Mouse (Mus musculus) neural tube, embryonic 12.5 days (tissue): ENCODE measurements around the gene Cfap97. TPM values are rescaled to one million over a fixed set of nuclear protein-coding genes. Genes with fewer than 3 reads are reported as not detected.
"Not testable (repeated sequence)": the region's sequence is repeated elsewhere in the genome, so short reads cannot be mapped to it uniquely, and the experiment has no call there.

ENCODE experiments used
- ATAC-seq: fragments of 200-750 bp; cut with Nextera tagmentation; 2 replicates; pipeline ENCODE4 v1.8.0; 2017; ENCODE audit warnings: low read depth, mild to moderate bottlenecking, moderate TSS enrichment, moderate library complexity; ENCODE audit not compliant: low FRiP score
- H3K27ac ChIP-seq: fragments of 300-500 bp; sonication (generic); 2 replicates; pipeline ENCODE4 v1.5.1; 2016
- H3K27me3 ChIP-seq: fragments of 300-500 bp; sonication (generic); replicated peaks from 2 replicates; pipeline ENCODE4 v1.6.1; 2016; ENCODE audit warnings: mild to moderate bottlenecking
- H3K36me3 ChIP-seq: fragments of 300-500 bp; sonication (generic); 2 replicates; pipeline ENCODE4 v1.6.1; 2016; ENCODE audit warnings: mild to moderate bottlenecking
- H3K4me1 ChIP-seq: fragments of 300-500 bp; sonication (generic); 2 replicates; pipeline ENCODE4 v1.6.1; 2016
- H3K4me2 ChIP-seq: fragments of 300-500 bp; sonication (generic); replicated peaks from 2 replicates; pipeline ENCODE4 v1.6.1; 2016; ENCODE audit warnings: mild to moderate bottlenecking
- H3K4me3 ChIP-seq: fragments of 300-500 bp; sonication (generic); 2 replicates; pipeline ENCODE4 v1.5.1; 2016
- H3K9ac ChIP-seq: fragments of 300-500 bp; sonication (generic); 2 replicates; pipeline ENCODE4 v1.6.1; 2016; ENCODE audit warnings: mild to moderate bottlenecking
- H3K9me3 ChIP-seq: fragments of 300-500 bp; sonication (generic); 2 replicates; pipeline ENCODE4 v1.6.1; 2016; ENCODE audit warnings: mild to moderate bottlenecking
- WGBS: fragments of 180-500 bp; shearing (Covaris S2); methylation state at CpG from one replicate; pipeline ENCODE4 v1.1.7; 2016; 5-methylcytosine and 5-hydroxymethylcytosine counted together
- polyA plus RNA-seq: library from polyadenylated mRNA; unstranded; fragments of >200 nt; fragmentation: Nextera tagmentation; extraction: Ambion mirVana; gene quantifications from 2 replicates; pipeline ENCODE4 v1.2.1, GENCODE M21; 2016

Cfap97 gene
- polyA plus RNA-seq, 1 experiment from 2014 or later = 21.2 TPM

DNA sequence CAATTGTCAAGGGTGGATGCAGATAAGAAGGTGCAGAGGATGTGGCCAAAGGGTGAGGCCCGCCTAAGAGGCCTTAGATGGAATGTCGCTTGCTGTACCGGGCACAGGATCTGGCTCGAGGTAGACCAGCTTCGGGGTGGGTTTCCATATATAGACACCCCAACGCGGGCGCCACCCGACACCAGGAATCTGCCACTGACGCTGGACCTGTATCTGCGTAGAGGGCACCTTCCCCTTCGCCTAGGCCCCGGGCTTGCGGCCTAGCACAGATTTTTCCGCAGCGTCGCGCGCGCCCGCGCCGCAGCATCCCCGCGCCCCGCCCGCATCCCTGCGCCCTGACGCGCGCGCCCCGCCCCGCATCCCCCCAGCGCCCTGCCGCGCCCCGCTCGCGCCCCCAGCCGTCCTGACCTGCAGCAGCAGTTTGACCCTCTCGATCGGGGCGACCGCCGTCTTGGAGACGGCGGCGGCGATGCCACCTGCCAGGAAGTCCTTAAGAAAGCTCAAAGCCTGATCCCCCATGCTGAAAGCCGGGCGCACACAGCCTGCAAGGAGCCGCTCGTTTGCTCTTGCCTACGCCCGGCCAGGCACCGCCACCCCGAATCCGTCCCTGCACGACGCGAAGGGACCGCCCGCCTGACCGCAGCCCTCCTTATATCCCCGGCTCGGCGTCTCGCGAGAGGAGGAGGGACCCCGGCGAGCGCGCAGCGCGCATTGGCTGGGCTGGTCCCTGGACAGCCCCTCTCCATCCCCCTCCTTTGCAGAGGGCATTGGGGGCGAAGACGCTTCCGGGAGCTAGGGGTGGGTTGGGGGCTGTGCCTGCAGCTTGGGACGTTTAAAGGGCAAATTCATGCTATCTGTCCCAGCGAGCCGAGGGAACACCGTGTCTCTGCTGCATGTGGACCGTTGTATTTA is 59.1 kb downstream of the Cfap97 start, which contains the start of gene Slc25a4:
Gene Slc25a4 (minus strand): TSS at position 881 of the 912 bp plus-strand sequence.
- ATAC-seq = peak; percentile 99
- Histone ChIP-seq H3K4me2 (peak within 1 kb of the TSS; percentile 78), H3K4me3 (peak within 1 kb of the TSS; percentile 76), H3K27me3 (no peaks in the 10 kb centered on the region), H3K4me1 (peaks cover 24% of the 10 kb centered on the region), H3K9me3 (no peaks in the 10 kb centered on the region), H3K27ac (peak within 1 kb of the TSS; percentile 94), H3K9ac (peak within 1 kb of the TSS; percentile 91), H3K36me3 (peaks cover 35% of the 10 kb centered on the region)
- WGBS = under 1% methylated on average over 84 of the region's 84 CpGs

DNA sequence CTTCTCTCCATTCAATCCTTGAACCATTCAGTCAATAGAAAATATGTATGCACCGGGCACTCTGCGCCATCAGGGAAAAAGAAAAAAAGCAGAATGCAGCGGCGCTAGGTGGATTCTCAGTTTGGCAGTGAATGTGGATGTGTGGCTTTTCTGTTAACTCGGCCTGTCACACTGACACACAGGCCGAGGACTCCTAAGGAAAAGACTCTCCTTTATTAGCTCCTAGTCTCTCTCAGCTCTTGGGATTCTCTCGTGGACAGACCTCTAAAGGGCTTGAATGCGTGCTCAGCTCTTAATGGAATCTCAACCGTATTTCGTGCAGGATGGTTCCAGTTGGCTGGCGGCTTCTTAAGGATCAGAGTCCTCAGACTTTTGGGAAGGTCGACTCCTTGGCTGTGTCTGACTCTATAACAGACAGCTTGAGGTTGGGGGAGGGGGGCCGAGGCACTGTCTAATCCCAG is 60.1 kb downstream of the Cfap97 start:
- H3K9ac ChIP-seq = peak overlapping the region; percentile 91
- H3K4me1 ChIP-seq = peaks cover 24% of the 10 kb centered on the region
- peak overlapping the region; percentile 76 for H3K4me3 ChIP-seq
- peak overlapping the region; percentile 94; the same call in 1 of the 2 replicates for H3K27ac ChIP-seq
- ATAC-seq = peak; percentile 2; the same call in 1 of the 2 replicates
- H3K36me3 ChIP-seq = peaks cover 25% of the 10 kb centered on the region
- no peaks in the 10 kb centered on the region for H3K27me3 ChIP-seq
- WGBS = 5% methylated on average over 13 of the region's 13 CpGs
- peak overlapping the region; percentile 78 for H3K4me2 ChIP-seq
- no peaks in the 10 kb centered on the region for H3K9me3 ChIP-seq

DNA sequence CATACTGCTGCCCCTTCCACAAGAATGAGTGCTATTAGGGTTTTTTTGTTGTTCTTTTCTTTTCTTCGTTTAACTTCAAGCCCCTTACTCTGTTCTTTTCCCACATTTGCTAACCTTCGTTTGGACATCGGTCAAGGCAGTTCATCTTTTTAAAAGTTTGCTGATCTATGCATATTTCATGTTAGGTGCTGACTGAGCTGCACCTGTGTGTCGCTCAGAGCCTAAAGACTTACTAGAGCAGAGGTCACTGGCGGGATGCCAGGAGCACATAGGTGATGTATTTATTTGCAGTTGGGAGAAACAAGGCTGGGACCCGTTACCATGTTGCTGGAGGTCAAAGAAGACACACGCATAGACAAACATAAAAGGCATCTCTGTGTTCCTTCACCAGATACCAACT is 60.6 kb downstream of the Cfap97 start:
- Histone ChIP-seq H3K4me3 (no peak overlapping the region), H3K9ac (no peak overlapping the region), H3K36me3 (peaks cover 22% of the 10 kb centered on the region), H3K27me3 (no peaks in the 10 kb centered on the region), H3K27ac (no peak overlapping the region), H3K4me2 (peak overlapping the region; percentile 78; the same call in 1 of the 2 replicates), H3K4me1 (peaks cover 24% of the 10 kb centered on the region), H3K9me3 (no peaks in the 10 kb centered on the region)
- ATAC-seq = no peak
- WGBS = 44% methylated on average over 7 of the region's 7 CpGs

DNA sequence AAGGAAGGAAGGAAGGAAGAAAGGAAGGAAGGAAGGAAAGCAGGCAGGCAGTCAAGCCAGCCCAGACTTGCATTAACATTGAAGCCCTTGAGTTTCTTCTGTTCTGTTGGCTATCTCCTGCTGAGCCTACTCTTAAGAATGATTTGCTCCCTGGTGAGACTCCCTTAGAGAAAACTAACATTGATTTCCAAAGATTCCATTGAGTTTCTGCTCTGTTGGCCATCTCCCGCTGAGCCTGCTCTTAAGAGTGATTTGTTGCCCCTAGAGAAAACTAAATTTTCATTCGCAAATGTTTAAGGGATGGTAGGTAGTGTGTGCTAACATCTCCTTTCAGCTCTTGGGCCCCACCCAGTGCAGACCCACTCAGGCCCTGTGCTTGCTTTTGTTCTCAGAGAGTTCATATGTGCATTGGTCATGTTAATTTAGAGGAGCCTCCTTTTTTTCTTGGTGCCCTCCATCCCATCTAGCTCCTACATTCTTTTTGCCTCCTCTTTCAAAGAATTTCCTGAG is 62.5 kb downstream of the Cfap97 start:
- no peak for ATAC-seq
- no peak overlapping the region for H3K4me3 ChIP-seq
- 12% methylated on average over 2 of the region's 2 CpGs for WGBS

DNA sequence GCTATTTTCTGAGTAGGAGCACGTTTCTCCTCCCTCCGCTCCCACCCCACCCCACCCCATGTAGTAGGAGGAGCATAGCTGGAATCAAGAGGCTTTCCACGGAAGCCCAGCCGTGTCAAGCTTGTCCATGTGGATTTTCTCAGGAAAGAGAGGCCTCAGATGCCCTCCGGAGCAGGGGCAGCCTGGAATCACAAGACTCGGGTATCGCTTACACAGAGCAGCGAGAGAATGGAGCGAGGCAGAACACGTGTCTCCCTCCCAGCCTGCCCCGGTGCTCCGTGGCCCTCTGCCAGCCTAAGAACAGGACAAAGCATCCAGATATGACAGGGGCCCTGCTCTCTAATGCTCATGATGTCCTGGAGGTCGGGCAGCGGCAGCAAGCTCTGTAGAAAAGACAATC is 65.3 kb downstream of the Cfap97 start:
- WGBS = 4% methylated on average over 14 of the region's 14 CpGs
- peak overlapping the region; percentile 52; the same call in 1 of the 2 replicates for H3K9ac ChIP-seq
- peaks cover 1% of the 10 kb centered on the region for H3K4me1 ChIP-seq
- H3K4me3 ChIP-seq = peak overlapping the region; percentile 31
- no peaks in the 10 kb centered on the region for H3K36me3 ChIP-seq
- H3K9me3 ChIP-seq = no peaks in the 10 kb centered on the region
- H3K27me3 ChIP-seq = 0 out of 2 replicates have a peak, but pooled peaks cover 2% of the 10 kb centered on the region
- H3K4me2 ChIP-seq = peak overlapping the region; percentile 58
- ATAC-seq = peak; percentile 87
- H3K27ac ChIP-seq = no peak overlapping the region

More for the DNA sequence above, 62.5 kb downstream of the Cfap97 start:
- Histone ChIP-seq H3K27ac (no peak overlapping the region), H3K9ac (no peak overlapping the region), H3K4me2 (no peak overlapping the region), H3K9me3 (no peaks in the 10 kb centered on the region), H3K27me3 (no peaks in the 10 kb centered on the region), H3K4me1 (peaks cover 15% of the 10 kb centered on the region), H3K36me3 (peaks cover 4% of the 10 kb centered on the region)

DNA sequence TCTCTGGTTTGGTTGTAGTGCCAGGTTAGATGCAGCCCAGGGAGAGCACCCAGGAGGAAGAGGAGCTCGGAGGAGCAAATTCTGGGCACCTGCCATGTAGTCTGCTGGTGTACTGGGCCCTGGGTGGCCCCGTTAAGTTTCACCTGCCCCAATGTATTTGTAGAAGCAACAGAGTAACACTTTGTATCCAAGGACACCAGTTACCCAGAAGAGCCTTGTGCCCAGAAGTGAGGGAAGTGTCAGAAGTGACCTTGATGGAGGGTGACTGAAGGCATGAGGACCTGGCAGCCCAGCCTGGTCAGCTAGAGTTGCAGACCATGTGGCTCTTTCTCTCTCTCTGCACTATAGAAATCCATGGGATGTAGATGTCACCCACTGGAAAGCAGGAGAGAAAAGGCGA is 69.0 kb downstream of the Cfap97 start:
- ATAC-seq = no peak
- Histone ChIP-seq H3K27ac (no peak overlapping the region), H3K36me3 (no peaks in the 10 kb centered on the region), H3K4me3 (no peak overlapping the region), H3K9me3 (no peaks in the 10 kb centered on the region), H3K4me2 (no peak overlapping the region), H3K9ac (no peak overlapping the region), H3K27me3 (0 out of 2 replicates have a peak, but pooled peaks cover 2% of the 10 kb centered on the region), H3K4me1 (no peaks in the 10 kb centered on the region)
- WGBS = 72% methylated on average over 3 of the region's 3 CpGs

DNA sequence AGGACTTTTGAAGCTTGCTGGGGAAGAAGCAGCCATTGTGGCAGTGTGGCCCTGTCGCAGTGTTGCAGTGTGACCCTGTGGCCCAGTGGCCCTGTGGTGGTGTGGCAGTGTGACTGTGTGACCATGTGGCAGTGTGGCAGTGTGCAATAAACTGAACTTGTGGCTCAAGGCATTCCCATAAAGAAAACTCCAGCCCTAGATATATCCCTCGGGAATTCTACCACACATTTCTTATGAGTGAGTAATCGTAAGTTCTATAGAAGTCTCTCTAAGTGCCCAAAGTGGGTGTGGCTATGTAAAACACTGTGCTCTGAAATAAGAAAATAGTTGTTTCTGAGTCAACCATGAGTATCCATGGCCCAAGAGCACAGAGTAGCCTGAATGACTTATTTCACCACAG is 73.9 kb downstream of the Cfap97 start:
- H3K4me3 ChIP-seq = no peak overlapping the region
- H3K27me3 ChIP-seq = 0 out of 2 replicates have a peak, but pooled peaks cover 2% of the 10 kb centered on the region
- H3K9ac ChIP-seq = no peak overlapping the region
- H3K36me3 ChIP-seq = no peaks in the 10 kb centered on the region
- no peak overlapping the region for H3K27ac ChIP-seq
- H3K4me1 ChIP-seq = no peaks in the 10 kb centered on the region
- WGBS = 72% methylated on average over 3 of the region's 3 CpGs
- ATAC-seq = no peak
- no peak overlapping the region for H3K4me2 ChIP-seq
- H3K9me3 ChIP-seq = no peaks in the 10 kb centered on the region

DNA sequence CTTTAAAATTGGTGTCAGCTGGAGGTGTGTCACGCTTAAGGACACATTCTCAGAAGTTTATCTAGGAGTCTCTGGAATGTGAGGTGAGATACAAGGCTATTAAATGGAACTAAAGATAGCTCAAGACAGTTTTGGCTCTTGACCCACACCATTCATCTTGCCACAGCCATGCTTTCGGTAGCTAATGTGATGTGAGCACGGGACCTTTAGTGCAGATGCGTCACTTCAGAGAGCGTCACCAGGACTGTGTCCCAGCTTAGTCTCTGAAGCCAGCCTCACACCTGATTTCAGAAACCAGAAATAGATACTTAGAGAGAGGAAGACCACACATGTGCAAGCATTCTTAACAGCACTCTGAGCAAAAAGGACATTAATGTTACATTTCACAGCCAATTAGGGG is 75.1 kb downstream of the Cfap97 start:
- WGBS = 91% methylated on average over 5 of the region's 5 CpGs
- no peaks in the 10 kb centered on the region for H3K36me3 ChIP-seq
- no peaks in the 10 kb centered on the region for H3K27me3 ChIP-seq
- no peaks in the 10 kb centered on the region for H3K4me1 ChIP-seq
- no peak for ATAC-seq
- no peak overlapping the region for H3K4me2 ChIP-seq
- no peak overlapping the region for H3K9ac ChIP-seq
- no peak overlapping the region for H3K4me3 ChIP-seq
- H3K9me3 ChIP-seq = no peaks in the 10 kb centered on the region
- H3K27ac ChIP-seq = no peak overlapping the region

DNA sequence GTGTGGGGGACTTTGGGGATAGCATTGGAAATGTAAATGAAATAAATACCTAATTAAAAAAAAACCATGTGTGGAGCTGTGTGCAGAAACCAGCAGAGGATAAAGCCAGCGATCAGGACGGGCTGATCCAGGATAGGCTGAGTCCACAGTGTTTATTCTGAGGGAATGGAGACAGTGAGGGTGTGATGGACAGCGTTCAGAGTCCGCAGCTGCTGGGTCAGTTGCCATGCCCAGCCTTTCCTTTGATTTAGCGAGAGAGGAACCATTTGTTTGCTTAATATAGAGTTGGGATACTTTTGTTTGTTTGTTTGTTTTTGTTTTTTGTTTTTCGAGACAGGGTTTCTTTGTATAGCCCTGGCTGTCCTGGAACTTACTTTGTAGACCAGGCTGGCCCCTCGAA is 80.4 kb downstream of the Cfap97 start:
- not testable (repeated sequence) for H3K9me3 ChIP-seq, H3K4me2 ChIP-seq, H3K4me1 ChIP-seq, H3K27me3 ChIP-seq, H3K4me3 ChIP-seq, ATAC-seq, H3K36me3 ChIP-seq, H3K27ac ChIP-seq, H3K9ac ChIP-seq
- 83% methylated on average over 7 of the region's 7 CpGs for WGBS

DNA sequence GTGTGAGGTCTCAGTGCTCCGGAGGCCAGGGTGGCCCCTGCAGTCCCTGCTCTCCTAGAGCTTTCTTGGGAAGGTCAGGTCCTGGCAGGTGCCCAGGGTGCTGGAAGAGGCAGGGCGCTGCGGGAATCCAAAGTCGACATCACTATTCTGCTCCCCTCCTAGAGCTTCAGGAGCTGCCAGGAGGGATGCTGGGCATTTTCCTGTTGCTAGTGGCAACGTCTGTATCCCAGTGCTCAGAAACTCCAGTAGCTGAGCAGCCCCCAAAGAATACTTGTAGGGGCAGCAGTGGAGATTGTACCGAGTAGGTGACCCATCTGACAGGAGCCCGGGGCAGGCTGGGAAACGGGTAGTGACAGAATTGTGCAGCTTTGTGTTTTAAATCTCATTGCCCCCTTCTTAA is 81.2 kb downstream of the Cfap97 start:
- no peak overlapping the region for H3K9ac ChIP-seq
- H3K4me2 ChIP-seq = no peak overlapping the region
- no peaks in the 10 kb centered on the region for H3K9me3 ChIP-seq
- no peak for ATAC-seq
- H3K4me3 ChIP-seq = no peak overlapping the region
- H3K27me3 ChIP-seq = no peaks in the 10 kb centered on the region
- H3K4me1 ChIP-seq = no peaks in the 10 kb centered on the region
- no peak overlapping the region for H3K27ac ChIP-seq
- 61% methylated on average over 8 of the region's 8 CpGs for WGBS
- no peaks in the 10 kb centered on the region for H3K36me3 ChIP-seq

DNA sequence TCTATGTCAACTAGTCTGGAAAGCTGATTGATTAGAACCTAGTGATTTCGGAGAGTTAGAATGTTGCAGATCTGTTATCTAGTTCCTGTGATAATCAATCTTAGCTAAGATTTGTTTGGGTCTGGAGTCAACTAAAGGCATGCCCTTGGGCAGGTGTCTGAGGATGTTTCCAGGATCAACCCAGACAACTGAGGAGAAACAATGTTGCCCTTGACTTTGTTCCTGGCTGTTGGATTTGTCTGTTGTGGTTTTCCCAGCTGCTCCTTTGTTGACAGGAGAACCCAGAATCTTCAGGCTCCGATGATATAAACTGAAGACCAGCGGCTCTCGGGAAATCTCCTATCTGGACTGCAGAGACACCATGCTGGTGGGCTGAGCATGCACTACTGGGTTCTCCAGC is 83.2 kb downstream of the Cfap97 start:
- 88% methylated on average over 4 of the region's 4 CpGs for WGBS
- Histone ChIP-seq H3K36me3 (no peaks in the 10 kb centered on the region), H3K9ac (no peak overlapping the region), H3K27me3 (no peaks in the 10 kb centered on the region), H3K9me3 (no peaks in the 10 kb centered on the region), H3K4me2 (no peak overlapping the region), H3K4me3 (no peak overlapping the region), H3K27ac (no peak overlapping the region), H3K4me1 (no peaks in the 10 kb centered on the region)
- no peak for ATAC-seq

DNA sequence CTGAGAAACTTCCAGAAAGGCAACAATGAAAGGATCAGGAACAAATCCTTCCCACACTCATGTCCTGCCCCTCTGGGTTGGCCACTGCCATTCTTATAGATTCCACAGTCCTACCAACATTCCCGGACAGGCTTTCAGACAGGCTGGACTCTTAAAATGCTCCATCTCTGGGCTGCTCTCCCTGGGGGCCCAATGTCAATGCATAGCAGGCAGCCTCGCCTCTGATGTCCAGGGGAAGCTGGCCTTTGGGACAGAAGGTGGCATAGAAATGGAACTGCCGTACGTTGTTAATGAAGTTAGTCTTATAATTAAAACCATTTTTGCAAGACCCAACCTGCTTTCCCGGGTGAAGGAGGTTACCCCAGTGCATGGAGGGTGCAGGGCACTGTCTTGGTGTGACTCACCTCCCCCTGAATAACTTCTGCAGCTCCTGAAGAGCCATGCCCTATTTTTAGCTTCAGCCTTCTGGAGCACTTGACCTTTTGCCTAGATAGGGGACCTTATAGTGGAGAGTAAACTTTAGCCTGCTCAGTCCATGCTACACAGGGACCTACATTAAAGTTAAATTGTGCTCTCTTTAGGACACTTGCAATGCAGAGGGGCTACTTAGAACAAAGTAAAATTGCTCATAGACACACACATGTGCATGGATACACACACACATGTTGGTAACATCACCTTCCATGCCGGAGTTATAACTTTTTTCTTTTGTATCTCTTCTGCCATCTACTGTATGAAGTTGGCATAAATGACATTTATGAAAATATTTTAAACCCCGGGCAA is 85.1 kb downstream of the Cfap97 start:
- no peak overlapping the region for H3K27ac ChIP-seq
- H3K36me3 ChIP-seq = no peaks in the 10 kb centered on the region
- H3K4me3 ChIP-seq = no peak overlapping the region
- no peaks in the 10 kb centered on the region for H3K27me3 ChIP-seq
- no peak overlapping the region for H3K4me2 ChIP-seq
- WGBS = 72% methylated on average over 7 of the region's 7 CpGs
- no peak overlapping the region for H3K9ac ChIP-seq
- no peak for ATAC-seq
- H3K9me3 ChIP-seq = no peaks in the 10 kb centered on the region
- H3K4me1 ChIP-seq = no peaks in the 10 kb centered on the region
